ENCODE assay signal across 7 mouse cellular contexts in genomic region chr11:65475302-65475701, GRCm38 (mm10).
A peak's percentile ranks its signal among the peaks of the same experiment; 100 is the strongest.
DNase-seq lines count a peak whose midpoint lies in the region; ATAC-seq lines count a peak whose summit lies in the region.

No protein-coding gene starts in this region.

- ATAC-seq in kidney, embryonic 16.5 days (ENCODE audit: low FRiP score, low TSS enrichment) = peak; percentile 73

- H3K4me2 ChIP-seq in kidney, embryonic 16.5 days (replicated peaks; ENCODE audit: low read depth, low read length) = no peak overlapping the region

- DNase-seq in adrenal gland, adult 2 months = peak; percentile 67
- peak; percentile 71 to 74 for DNase-seq in adrenal gland, postnatal 36 days
- DNase-seq in gastrocnemius, postnatal 10 days = peak; percentile 52
- peak; percentile 88 for DNase-seq in left cerebral cortex, postnatal 4 days
- DNase-seq in right cerebral cortex, postnatal 14 days = peak; percentile 60
- DNase-seq in adipocyte (ENCODE audit: low spot score) = no peak

- H3K9ac ChIP-seq in kidney, embryonic 16.5 days (replicated peaks; ENCODE audit: low read length) = no peak overlapping the region

- no peaks in the 10 kb centered on the region for H3K36me3 ChIP-seq in kidney, embryonic 16.5 days (ENCODE audit: insufficient read depth, low read length)

- H3K9me3 ChIP-seq in kidney, embryonic 16.5 days (ENCODE audit: low read length) = no peaks in the 10 kb centered on the region; the same call in 1 of the 2 replicates

- no peaks in the 10 kb centered on the region; the same call in 1 of the 2 replicates for H3K4me1 ChIP-seq in kidney, embryonic 16.5 days (ENCODE audit: insufficient read depth, low read length)

- no peak overlapping the region for H3K27ac ChIP-seq in kidney, embryonic 16.5 days (ENCODE audit: low read length)

- H3K27me3 ChIP-seq in kidney, embryonic 16.5 days (ENCODE audit: insufficient read depth, low read length) = no peaks in the 10 kb centered on the region

- intact Hi-C loops in left cerebral cortex, postnatal 4 days (cut with DNase I) = no loop called here

- WGBS in kidney, embryonic 16.5 days = 68% methylated on average over 12 of the region's 12 CpGs

- no peak overlapping the region for H3K4me3 ChIP-seq in kidney, embryonic 16.5 days (ENCODE audit: low read length)
